Mouse (Mus musculus) MEL (cell line): Measurements from ENCODE around the gene Scai. TPM values are rescaled to one million over a fixed set of nuclear protein-coding genes. Genes with fewer than 3 reads are reported as not detected.

Experiments used
- DNase-seq: peaks from one replicate; pipeline ENCODE4 v3.0.0; 2011; ENCODE audit warnings: low read depth, low spot score
- H3K27ac ChIP-seq: 2 replicates; pipeline ENCODE4 v1.5.1; 2012; ENCODE audit warnings: low read depth, mild to moderate bottlenecking, control low read depth, low read length, moderate library complexity; ENCODE audit not compliant: control insufficient read depth
- H3K27me3 ChIP-seq, 2 experiments: fragments of 150-350 bp in 1 of 2; sonication (generic) in 1 of 2; 2 replicates each; pipeline ENCODE4 v1.6.1; 2012; ENCODE audit warnings: low read length in 2 of 2, mild to moderate bottlenecking in 2 of 2, improper control_type of control experiment in 1 of 2, moderate library complexity in 1 of 2; ENCODE audit not compliant: insufficient read depth in 2 of 2, control insufficient read depth in 1 of 2
- H3K36me3 ChIP-seq, 2 experiments: 2 replicates each; pipeline ENCODE4 v1.6.1; 2012 to 2014; ENCODE audit warnings: low read length in 2 of 2, improper control_type of control experiment in 1 of 2, inconsistent platforms in 1 of 2, mild to moderate bottlenecking in 1 of 2; ENCODE audit not compliant: insufficient read depth in 2 of 2, control insufficient read depth in 1 of 2
- H3K4me1 ChIP-seq, 2 experiments: fragments of 150-350 bp in 1 of 2; sonication (generic) in 1 of 2; 2 replicates each; pipeline ENCODE4 v1.6.1; 2012; ENCODE audit warnings: low read length in 2 of 2, improper control_type of control experiment in 1 of 2, mild to moderate bottlenecking in 1 of 2; ENCODE audit not compliant: insufficient read depth in 2 of 2, control insufficient read depth in 1 of 2
- H3K4me3 ChIP-seq, 2 experiments: fragments of 150-350 bp in 1 of 2; sonication (generic) in 1 of 2; 2 replicates each; pipeline ENCODE4 v1.5.1; 2012; ENCODE audit warnings: low read depth in 2 of 2, low read length in 2 of 2, mild to moderate bottlenecking in 2 of 2, moderate library complexity in 2 of 2, control low read depth in 1 of 2, improper control_type of control experiment in 1 of 2; ENCODE audit not compliant: control insufficient read depth in 1 of 2, insufficient read depth in 1 of 2
- H3K79me2 ChIP-seq: 2 replicates; pipeline ENCODE4 v1.6.1; 2012; ENCODE audit warnings: mild to moderate bottlenecking, low read length, moderate library complexity; ENCODE audit not compliant: control insufficient read depth, poor library complexity, insufficient read depth
- H3K9ac ChIP-seq: 2 replicates; pipeline ENCODE4 v1.6.1; 2012; ENCODE audit warnings: low read depth, mild to moderate bottlenecking, control low read depth, low read length, moderate library complexity; ENCODE audit not compliant: control insufficient read depth, poor library complexity, severe bottlenecking
- H3K9me3 ChIP-seq: fragments of 150-350 bp; sonication (generic); replicated peaks from 2 replicates; pipeline ENCODE4 v1.6.1; 2012; ENCODE audit warnings: mild to moderate bottlenecking, low read length, improper control_type of control experiment, moderate library complexity; ENCODE audit not compliant: insufficient read depth
- BHLHE40 ChIP-seq: IDR thresholded peaks from 2 replicates; pipeline ENCODE4 v1.6.1; 2012; ENCODE audit warnings: low read depth, mild to moderate bottlenecking, inconsistent platforms, low read length, improper control_type of control experiment, borderline replicate concordance
- CTCF ChIP-seq, 3 experiments: IDR thresholded peaks in 2 of 3; conservative IDR thresholded peaks in 1 of 3; 2 replicates each; pipeline ENCODE4 v1.5.1; 2011 to 2012; ENCODE audit warnings: low read length in 3 of 3, low read depth in 2 of 3, mild to moderate bottlenecking in 2 of 3, improper control_type of control experiment in 1 of 3, inconsistent platforms in 1 of 3, mixed read lengths in 1 of 3, moderate library complexity in 1 of 3; ENCODE audit not compliant: control insufficient read depth in 1 of 3, insufficient read depth in 1 of 3, poor library complexity in 1 of 3, severe bottlenecking in 1 of 3
- EP300 ChIP-seq, 2 experiments: IDR thresholded peaks; 2 replicates each; pipeline ENCODE4 v1.6.1; 2011; ENCODE audit warnings: improper control_type of control experiment in 2 of 2, low read length in 2 of 2, low read depth in 1 of 2, mild to moderate bottlenecking in 1 of 2
- ETS1 ChIP-seq: IDR thresholded peaks from 2 replicates; pipeline ENCODE4 v1.6.1; 2012; ENCODE audit warnings: low read depth, mild to moderate bottlenecking, inconsistent platforms, low read length, improper control_type of control experiment, moderate library complexity
- GATA1 ChIP-seq: IDR thresholded peaks from 2 replicates; pipeline ENCODE4 v1.6.1; 2011; ENCODE audit warnings: low read depth, low read length, improper control_type of control experiment
- JUND ChIP-seq: IDR thresholded peaks from 2 replicates; pipeline ENCODE4 v1.6.1; 2011; ENCODE audit warnings: low read depth, mild to moderate bottlenecking, improper control_type of control experiment, low read length
- MAFK ChIP-seq: IDR thresholded peaks from 2 replicates; pipeline ENCODE4 v1.6.1; 2011; ENCODE audit warnings: low read depth, mild to moderate bottlenecking, low read length, improper control_type of control experiment, borderline replicate concordance
- MEF2A ChIP-seq: IDR thresholded peaks from 2 replicates; pipeline ENCODE4 v1.6.1; 2014; ENCODE audit warnings: low read depth, mild to moderate bottlenecking, inconsistent platforms, low read length, improper control_type of control experiment; ENCODE audit not compliant: poor library complexity, insufficient replicate concordance, severe bottlenecking; ENCODE audit errors: extremely low read depth
- MXI1 ChIP-seq: IDR thresholded peaks from 2 replicates; pipeline ENCODE4 v1.6.1; 2011; ENCODE audit warnings: mild to moderate bottlenecking, low read depth, low read length, improper control_type of control experiment
- NRF1 ChIP-seq: IDR thresholded peaks from 2 replicates; pipeline ENCODE4 v1.6.1; 2014; ENCODE audit warnings: low read depth, mild to moderate bottlenecking, inconsistent platforms, low read length, improper control_type of control experiment, moderate library complexity; ENCODE audit not compliant: poor library complexity, insufficient read depth, severe bottlenecking
- POLR2A ChIP-seq, 2 experiments: IDR thresholded peaks; 2 replicates each; pipeline ENCODE4 v1.6.1; 2011 to 2012; ENCODE audit warnings: low read length in 2 of 2, mild to moderate bottlenecking in 2 of 2, control low read depth in 1 of 2, improper control_type of control experiment in 1 of 2, low read depth in 1 of 2, moderate library complexity in 1 of 2; ENCODE audit not compliant: control insufficient read depth in 1 of 2, insufficient read depth in 1 of 2, poor library complexity in 1 of 2
- POLR2AphosphoS2 ChIP-seq: IDR thresholded peaks from 2 replicates; pipeline ENCODE4 v1.6.1; 2011; ENCODE audit warnings: low read length, improper control_type of control experiment
- POLR2AphosphoS5 ChIP-seq: IDR thresholded peaks from 2 replicates; pipeline ENCODE4 v1.6.1; 2012; ENCODE audit warnings: low read depth, borderline replicate concordance, mild to moderate bottlenecking, inconsistent platforms, low read length, moderate library complexity, mixed read lengths
- RAD21 ChIP-seq: IDR thresholded peaks from 2 replicates; pipeline ENCODE4 v1.6.1; 2011; ENCODE audit warnings: mild to moderate bottlenecking, low read depth, low read length, improper control_type of control experiment
- RCOR1 ChIP-seq: IDR thresholded peaks from 2 replicates; pipeline ENCODE4 v1.6.1; 2012; ENCODE audit warnings: low read depth, mild to moderate bottlenecking, inconsistent platforms, low read length, improper control_type of control experiment
- SMC3 ChIP-seq: IDR thresholded peaks from 2 replicates; pipeline ENCODE4 v1.6.1; 2011; ENCODE audit warnings: low read depth, low read length, improper control_type of control experiment
- TCF12 ChIP-seq: IDR thresholded peaks from 2 replicates; pipeline ENCODE4 v1.6.1; 2014; ENCODE audit warnings: low read depth, mild to moderate bottlenecking, inconsistent platforms, low read length, improper control_type of control experiment, moderate library complexity
- ZMIZ1 ChIP-seq: IDR thresholded peaks from 2 replicates; pipeline ENCODE4 v1.6.1; 2012; ENCODE audit warnings: low read depth, mild to moderate bottlenecking, inconsistent platforms, low read length, improper control_type of control experiment, moderate library complexity
- ZNF384 ChIP-seq: IDR thresholded peaks from 2 replicates; pipeline ENCODE4 v1.6.1; 2012; ENCODE audit warnings: low read depth, mild to moderate bottlenecking, inconsistent platforms, low read length, improper control_type of control experiment
- polyA plus RNA-seq, 2 experiments: library from polyadenylated mRNA; stranded (reverse) in 1 of 2; unstranded in 1 of 2; fragments of >175 nt in 1 of 2; fragments of >200 nt in 1 of 2; gene quantifications; 2 replicates each; pipeline versions ENCODE4 v1.2.1 to v1.2.4; 2012; ENCODE audit warnings: low replicate concordance in 2 of 2, low read depth in 1 of 2; ENCODE audit not compliant: insufficient read length in 2 of 2, insufficient read depth in 1 of 2, missing spikeins in 1 of 2
- total RNA-seq: library from RNA; depleted of rRNA; stranded (reverse); fragments of 300-350 nt; gene quantifications from 2 replicates; pipeline ENCODE4 v1.2.3, GENCODE M21; 2012

The Scai gene
- total and polyA plus RNA-seq, 3 experiments, result 1.8 to 4.6 TPM; not detected in 1

DNA sequence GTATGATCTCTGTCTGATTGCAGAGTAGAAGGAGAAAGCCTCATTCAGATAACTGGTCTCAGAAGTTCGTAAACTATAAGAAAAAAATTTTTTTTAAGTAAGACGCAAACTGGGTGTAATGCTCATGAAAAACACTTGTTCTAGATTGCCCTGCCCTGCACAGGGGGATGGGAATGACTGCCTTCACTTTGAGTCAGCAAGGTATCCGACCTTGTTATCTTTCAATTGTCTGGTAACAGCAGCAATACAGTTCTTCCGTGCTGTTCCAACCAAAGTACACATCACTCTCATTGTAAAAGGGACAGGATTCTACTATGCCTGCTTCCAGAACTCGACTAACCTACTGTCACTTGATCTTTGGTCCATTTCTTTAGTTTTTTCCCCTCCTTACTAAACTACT lies 69.4 kb downstream of the Scai start:
- Histone ChIP-seq H3K9ac (no peak overlapping the region), H3K27ac (no peak overlapping the region), H3K4me3 (no peak overlapping the region), H3K27me3 (no peaks in the 10 kb centered on the region), H3K79me2 (no peaks in the 10 kb centered on the region), H3K9me3 (no peaks in the 10 kb centered on the region), H3K36me3 (no peaks in the 10 kb centered on the region; a peak in 1 of 4 replicates), H3K4me1 (no peaks in the 10 kb centered on the region)
- no peak for TF ChIP-seq POLR2AphosphoS2
- no peak for TF ChIP-seq NRF1
- TF ChIP-seq MXI1, result no peak
- TF ChIP-seq ZMIZ1, result no peak
- TF ChIP-seq TCF12, result no peak
- no peak for DNase-seq

DNA sequence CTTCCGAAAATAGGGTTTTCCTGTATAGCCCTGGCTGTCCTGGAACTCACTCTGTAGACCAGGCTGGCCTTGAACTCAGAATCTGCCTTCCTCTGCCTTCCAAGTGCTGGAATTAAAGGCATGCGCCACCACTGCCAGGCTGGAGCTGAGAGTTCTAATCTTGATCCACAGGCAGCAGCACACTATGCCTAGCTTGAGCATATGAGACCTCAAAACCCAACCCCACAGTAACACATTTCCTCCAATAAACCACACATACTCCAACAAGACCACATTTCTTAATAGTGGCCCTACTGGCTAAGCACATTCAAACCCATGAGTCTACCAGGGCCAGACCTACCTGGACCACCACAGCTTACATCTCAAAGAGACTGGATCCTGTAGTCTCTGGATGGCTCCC lies 74.0 kb downstream of the Scai start:
- no peak for DNase-seq
- Histone ChIP-seq H3K9me3 (no peaks in the 10 kb centered on the region), H3K4me1 (no peaks in the 10 kb centered on the region)

DNA sequence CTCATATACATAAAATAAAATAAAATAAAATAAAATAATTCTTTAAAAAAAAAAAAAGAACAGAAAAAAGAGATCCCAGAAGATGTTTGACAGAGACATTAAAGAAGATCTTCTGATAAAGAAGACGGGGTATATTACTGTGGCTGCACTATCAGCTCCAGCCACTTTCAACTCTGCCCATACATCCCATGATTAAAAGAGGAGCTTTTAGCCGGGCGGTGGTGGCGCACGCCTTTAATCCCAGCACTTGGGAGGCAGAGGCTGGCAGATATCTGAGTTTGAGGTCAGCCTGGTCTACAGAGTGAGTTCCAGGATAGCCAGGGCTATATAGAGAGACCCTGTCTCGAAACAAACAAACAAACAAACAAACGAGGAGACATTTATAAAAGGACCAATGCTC lies 76.4 kb downstream of the Scai start:
- Histone ChIP-seq H3K4me1 (no peaks in the 10 kb centered on the region), H3K27ac (no peak overlapping the region), H3K4me3 (no peak overlapping the region), H3K9ac (no peak overlapping the region), H3K79me2 (no peaks in the 10 kb centered on the region), H3K36me3 (no peaks in the 10 kb centered on the region), H3K9me3 (no peaks in the 10 kb centered on the region), H3K27me3 (no peaks in the 10 kb centered on the region)
- TF ChIP-seq ETS1 (no peak), ZNF384 (no peak), MAFK (no peak), SMC3 (no peak), MEF2A (no peak), CTCF (IDR thresholded peaks at IDR 0.05 in 2 of 3, conservative IDR thresholded peaks at IDR 0.05 in 1 of 3; ENCODE audit: control insufficient read depth in 1 of 3, insufficient read depth in 1 of 3, low read depth in 2 of 3, low read length in 3 of 3, poor library complexity in 1 of 3, severe bottlenecking in 1 of 3) (no peak), POLR2AphosphoS5 (no peak), JUND (no peak), RAD21 (no peak), RCOR1 (no peak), POLR2A (IDR thresholded peaks at IDR 0.05; ENCODE audit: control insufficient read depth in 1 of 2, insufficient read depth in 1 of 2, low read depth in 1 of 2, low read length in 2 of 2, poor library complexity in 1 of 2) (no peak), EP300 (IDR thresholded peaks at IDR 0.05; ENCODE audit: low read depth in 1 of 2, low read length in 2 of 2) (no peak)
- no peak for DNase-seq

More for the DNA sequence above, 74.0 kb downstream of the Scai start:
- no peak overlapping the region for H3K27ac ChIP-seq
- no peak overlapping the region for H3K9ac ChIP-seq
- H3K4me3 ChIP-seq, result no peak overlapping the region
- no peaks in the 10 kb centered on the region; a peak in 1 of 4 replicates for H3K36me3 ChIP-seq
- H3K27me3 ChIP-seq, result no peaks in the 10 kb centered on the region
- TF ChIP-seq ETS1 (no peak), POLR2AphosphoS2 (no peak), RAD21 (no peak), BHLHE40 (no peak), GATA1 (no peak)
- no peaks in the 10 kb centered on the region for H3K79me2 ChIP-seq
